Mouse (Mus musculus) hindbrain, embryonic 13.5 days (tissue): ENCODE results near the gene St6galnac4. TPM values are rescaled to one million over a fixed set of nuclear protein-coding genes. Genes with fewer than 3 reads are reported as not detected.

Source experiments
- ATAC-seq: fragments of 200-750 bp; cut with Nextera tagmentation; 2 replicates; pipeline ENCODE4 v1.8.0; 2017; ENCODE audit warnings: moderate TSS enrichment; ENCODE audit not compliant: low FRiP score
- H3K27ac ChIP-seq: fragments of 300-500 bp; sonication (generic); 2 replicates; pipeline ENCODE4 v1.5.1; 2015; ENCODE audit warnings: inconsistent platforms, mild to moderate bottlenecking, moderate library complexity
- H3K27me3 ChIP-seq: fragments of 300-500 bp; sonication (generic); 2 replicates; pipeline ENCODE4 v1.6.1; 2015; ENCODE audit warnings: mild to moderate bottlenecking, inconsistent platforms
- H3K36me3 ChIP-seq: fragments of 300-500 bp; sonication (generic); 2 replicates; pipeline ENCODE4 v1.6.1; 2015; ENCODE audit warnings: mild to moderate bottlenecking, inconsistent platforms
- H3K4me1 ChIP-seq: fragments of 300-500 bp; sonication (generic); replicated peaks from 2 replicates; pipeline ENCODE4 v1.6.1; 2015; ENCODE audit warnings: inconsistent platforms
- H3K4me2 ChIP-seq: fragments of 300-500 bp; sonication (generic); 2 replicates; pipeline ENCODE4 v1.6.1; 2015; ENCODE audit warnings: inconsistent platforms, mild to moderate bottlenecking, moderate library complexity
- H3K4me3 ChIP-seq: fragments of 300-500 bp; sonication (generic); 2 replicates; pipeline ENCODE4 v1.5.1; 2015; ENCODE audit warnings: mild to moderate bottlenecking, inconsistent platforms
- H3K9ac ChIP-seq: fragments of 300-500 bp; sonication (generic); 2 replicates; pipeline ENCODE4 v1.6.1; 2015; ENCODE audit warnings: mild to moderate bottlenecking, inconsistent platforms
- H3K9me3 ChIP-seq: fragments of 300-500 bp; sonication (generic); 2 replicates; pipeline ENCODE4 v1.6.1; 2016; ENCODE audit warnings: inconsistent platforms
- WGBS: fragments of 180-500 bp; shearing (Covaris S2); methylation state at CpG from one replicate; pipeline ENCODE4 v1.1.7; 2015; 5-methylcytosine and 5-hydroxymethylcytosine counted together
- polyA plus RNA-seq: library from polyadenylated mRNA; unstranded; fragments of >200 nt; fragmentation: Nextera tagmentation; extraction: Ambion mirVana; gene quantifications from 2 replicates; pipeline ENCODE4 v1.2.1, GENCODE M21; 2015

Gene St6galnac4
- polyA plus RNA-seq, 1 experiment from 2014 or later, result 22.8 TPM

GRCm38 (mm10) chr2:32625212-32625872 lies 38.4 kb downstream of the St6galnac4 start:
- no peaks in the 10 kb centered on the region for H3K36me3 ChIP-seq
- H3K9ac ChIP-seq, result peak overlapping the region; percentile 75
- H3K4me1 ChIP-seq, result peaks cover 77% of the 10 kb centered on the region
- peak overlapping the region; percentile 39 for H3K4me3 ChIP-seq
- no peaks in the 10 kb centered on the region for H3K9me3 ChIP-seq
- H3K4me2 ChIP-seq, result peak overlapping the region; percentile 59
- ATAC-seq, result peak; percentile 70
- peak overlapping the region; percentile 93 for H3K27ac ChIP-seq
- WGBS, result 2% methylated on average over 13 of the region's 13 CpGs
- no peaks in the 10 kb centered on the region for H3K27me3 ChIP-seq

DNA sequence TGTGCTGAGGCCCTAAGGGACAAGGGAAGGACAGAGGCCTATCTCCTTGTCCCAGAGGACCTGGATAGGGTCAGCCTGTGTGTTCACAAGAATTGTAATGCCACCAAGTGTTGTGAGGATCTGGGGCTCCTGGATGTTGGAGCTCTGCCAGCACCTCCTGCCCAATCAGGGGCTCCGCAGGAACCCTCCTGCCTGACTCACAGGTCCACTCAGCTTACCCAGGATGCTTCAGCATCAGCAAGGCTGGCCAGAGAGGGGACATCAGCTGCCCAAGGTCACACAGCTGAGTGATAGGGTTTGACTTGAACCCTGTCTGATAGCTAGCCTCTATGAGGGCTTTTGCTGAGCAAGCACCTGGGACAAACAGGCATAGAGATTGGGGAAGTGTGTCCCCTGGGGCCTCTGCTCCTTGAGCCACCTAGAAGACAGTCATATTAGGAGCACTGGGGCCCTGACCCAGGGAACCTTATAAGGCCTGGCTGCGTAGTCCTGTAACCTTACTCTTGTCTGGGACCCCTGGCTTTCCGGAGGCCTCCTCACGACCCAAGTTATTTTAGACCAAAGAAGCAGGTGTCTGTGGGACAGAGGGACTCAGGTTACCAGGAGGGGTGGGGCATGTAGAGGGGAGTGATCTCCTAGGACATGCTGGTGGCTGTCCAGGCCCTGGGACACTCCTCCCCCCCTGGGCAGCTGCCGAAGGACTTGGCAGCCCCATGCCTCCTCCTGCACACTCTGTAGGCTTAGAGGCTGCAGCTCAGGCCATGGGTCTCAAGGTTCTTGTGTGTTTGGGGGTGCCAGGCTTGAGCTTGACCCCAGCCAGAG lies 39.2 kb downstream of the St6galnac4 start:
- H3K36me3 ChIP-seq, result no peaks in the 10 kb centered on the region
- peak overlapping the region; percentile 75 for H3K9ac ChIP-seq
- H3K9me3 ChIP-seq, result no peaks in the 10 kb centered on the region
- WGBS, result 71% methylated on average over 5 of the region's 5 CpGs
- H3K4me3 ChIP-seq, result peak overlapping the region; percentile 39
- H3K4me2 ChIP-seq, result peak overlapping the region; percentile 59
- H3K27ac ChIP-seq, result peak overlapping the region; percentile 93
- no peak for ATAC-seq
- H3K27me3 ChIP-seq, result no peaks in the 10 kb centered on the region
- peaks cover 70% of the 10 kb centered on the region for H3K4me1 ChIP-seq

DNA sequence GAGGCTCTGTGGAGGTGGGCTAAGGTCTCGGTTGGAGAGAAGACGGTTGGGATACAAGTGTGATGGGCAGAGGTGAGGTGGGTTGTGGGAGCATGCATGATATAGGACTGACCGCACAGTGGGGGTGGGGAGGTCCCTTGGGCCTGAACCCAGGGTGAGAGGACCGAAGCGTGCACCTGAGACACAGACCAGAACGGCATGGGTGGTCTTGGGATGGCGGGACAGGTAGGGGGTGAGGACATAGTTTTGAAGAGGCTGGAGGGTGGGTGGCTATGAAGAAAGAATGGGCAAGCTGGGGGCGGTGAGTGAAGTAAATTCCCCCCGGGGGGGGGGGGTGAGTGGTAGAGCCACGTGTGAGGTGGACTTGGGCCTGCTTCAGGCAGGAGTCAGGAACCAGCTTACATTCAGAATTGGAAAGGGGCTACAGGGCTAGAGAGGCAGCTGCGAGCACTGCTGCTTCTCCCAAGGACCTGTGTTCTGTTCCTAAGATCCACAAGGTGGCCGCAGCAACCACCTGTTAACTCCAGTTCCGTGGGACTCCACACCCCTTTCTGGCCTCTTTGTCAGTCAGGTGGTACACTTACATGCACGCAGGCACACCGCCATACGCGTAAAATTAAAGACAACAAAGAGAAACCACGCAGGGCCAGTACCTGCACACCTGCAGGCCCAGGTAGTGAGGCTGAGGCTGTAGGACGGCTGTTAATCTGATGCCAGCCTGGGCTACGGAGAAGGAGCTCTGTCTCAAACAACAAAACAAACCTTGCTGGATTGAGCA lies 40.6 kb downstream of the St6galnac4 start:
- no peak overlapping the region for H3K9ac ChIP-seq
- no peaks in the 10 kb centered on the region for H3K27me3 ChIP-seq
- no peaks in the 10 kb centered on the region for H3K9me3 ChIP-seq
- H3K4me3 ChIP-seq, result no peak overlapping the region
- H3K4me1 ChIP-seq, result peaks cover 69% of the 10 kb centered on the region
- no peak overlapping the region for H3K4me2 ChIP-seq
- no peaks in the 10 kb centered on the region; the same call in 1 of the 2 replicates for H3K36me3 ChIP-seq
- WGBS, result 74% methylated on average over 18 of the region's 20 CpGs
- H3K27ac ChIP-seq, result 0 out of 2 replicates have a peak overlapping the region, but pooled peaks have one; percentile 8
- no peak for ATAC-seq

GRCm38 (mm10) chr2:32628044-32628550 lies 41.2 kb downstream of the St6galnac4 start:
- peak overlapping the region; percentile 30 for H3K9ac ChIP-seq
- H3K4me2 ChIP-seq, result no peak overlapping the region
- H3K4me1 ChIP-seq, result peaks cover 69% of the 10 kb centered on the region
- ATAC-seq, result no peak
- 68% methylated on average over 4 of the region's 4 CpGs for WGBS
- no peaks in the 10 kb centered on the region for H3K9me3 ChIP-seq
- H3K36me3 ChIP-seq, result peaks cover 2% of the 10 kb centered on the region
- H3K4me3 ChIP-seq, result no peak overlapping the region
- H3K27ac ChIP-seq, result peak overlapping the region; percentile 74
- H3K27me3 ChIP-seq, result no peaks in the 10 kb centered on the region

DNA sequence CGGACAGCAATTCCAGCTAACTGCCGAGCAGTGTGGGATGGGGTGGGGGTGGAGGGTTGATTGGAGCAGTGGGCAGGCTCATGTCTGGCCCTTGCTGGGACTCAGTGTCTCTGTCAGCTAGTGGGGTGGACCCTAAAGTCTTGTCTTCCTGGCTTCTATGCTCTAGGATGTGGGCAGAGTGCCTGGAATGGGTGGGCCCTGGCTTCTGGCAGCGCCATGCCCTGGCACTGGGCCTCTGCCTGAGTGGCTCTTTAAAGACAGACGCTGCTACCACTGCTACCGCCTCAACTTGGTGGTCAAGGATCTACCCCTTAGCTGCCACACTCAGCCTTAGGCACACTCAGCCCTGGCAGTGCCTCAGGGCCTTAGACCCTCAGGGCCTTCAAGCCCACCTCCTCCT lies 41.8 kb downstream of the St6galnac4 start:
- 48% methylated on average over 4 of the region's 5 CpGs for WGBS
- Histone ChIP-seq H3K27ac (peak overlapping the region; percentile 74), H3K4me3 (no peak overlapping the region), H3K4me2 (peak overlapping the region; percentile 40), H3K27me3 (no peaks in the 10 kb centered on the region), H3K9ac (peak overlapping the region; percentile 30), H3K9me3 (no peaks in the 10 kb centered on the region), H3K4me1 (peaks cover 69% of the 10 kb centered on the region), H3K36me3 (peaks cover 8% of the 10 kb centered on the region)
- ATAC-seq, result 0 out of 2 replicates have a peak, but pooled peaks have one; percentile 4

GRCm38 (mm10) chr2:32629276-32629976 lies 42.5 kb downstream of the St6galnac4 start:
- ATAC-seq, result peak; percentile 50
- Histone ChIP-seq H3K9me3 (no peaks in the 10 kb centered on the region), H3K27ac (peak overlapping the region; percentile 74), H3K4me1 (peaks cover 71% of the 10 kb centered on the region), H3K9ac (peak overlapping the region; percentile 30), H3K4me3 (no peak overlapping the region), H3K27me3 (no peaks in the 10 kb centered on the region), H3K36me3 (peaks cover 14% of the 10 kb centered on the region), H3K4me2 (peak overlapping the region; percentile 40)
- WGBS, result 28% methylated on average over 9 of the region's 9 CpGs

GRCm38 (mm10) chr2:32630036-32630435 lies 43.1 kb downstream of the St6galnac4 start:
- H3K27ac ChIP-seq, result no peak overlapping the region
- no peak for ATAC-seq
- H3K4me1 ChIP-seq, result peaks cover 71% of the 10 kb centered on the region
- no peaks in the 10 kb centered on the region for H3K27me3 ChIP-seq
- WGBS, result 82% methylated on average over 8 of the region's 9 CpGs
- no peak overlapping the region for H3K4me3 ChIP-seq
- H3K9ac ChIP-seq, result peak overlapping the region; percentile 30
- H3K4me2 ChIP-seq, result peak overlapping the region; percentile 40
- H3K9me3 ChIP-seq, result no peaks in the 10 kb centered on the region
- H3K36me3 ChIP-seq, result peaks cover 17% of the 10 kb centered on the region

- H3K27ac ChIP-seq, result no peak overlapping the region
- H3K9ac ChIP-seq, result peak overlapping the region; percentile 3
- no peaks in the 10 kb centered on the region for H3K9me3 ChIP-seq
- H3K4me1 ChIP-seq, result peaks cover 61% of the 10 kb centered on the region
- H3K4me2 ChIP-seq, result no peak overlapping the region
- no peaks in the 10 kb centered on the region for H3K27me3 ChIP-seq
- no peak overlapping the region for H3K4me3 ChIP-seq
- 88% methylated on average over 10 of the region's 10 CpGs for WGBS
- no peak for ATAC-seq
- peaks cover 18% of the 10 kb centered on the region for H3K36me3 ChIP-seq
Measured at GRCm38 (mm10) chr2:32631046-32631445, 44.2 kb downstream of the St6galnac4 start.

DNA sequence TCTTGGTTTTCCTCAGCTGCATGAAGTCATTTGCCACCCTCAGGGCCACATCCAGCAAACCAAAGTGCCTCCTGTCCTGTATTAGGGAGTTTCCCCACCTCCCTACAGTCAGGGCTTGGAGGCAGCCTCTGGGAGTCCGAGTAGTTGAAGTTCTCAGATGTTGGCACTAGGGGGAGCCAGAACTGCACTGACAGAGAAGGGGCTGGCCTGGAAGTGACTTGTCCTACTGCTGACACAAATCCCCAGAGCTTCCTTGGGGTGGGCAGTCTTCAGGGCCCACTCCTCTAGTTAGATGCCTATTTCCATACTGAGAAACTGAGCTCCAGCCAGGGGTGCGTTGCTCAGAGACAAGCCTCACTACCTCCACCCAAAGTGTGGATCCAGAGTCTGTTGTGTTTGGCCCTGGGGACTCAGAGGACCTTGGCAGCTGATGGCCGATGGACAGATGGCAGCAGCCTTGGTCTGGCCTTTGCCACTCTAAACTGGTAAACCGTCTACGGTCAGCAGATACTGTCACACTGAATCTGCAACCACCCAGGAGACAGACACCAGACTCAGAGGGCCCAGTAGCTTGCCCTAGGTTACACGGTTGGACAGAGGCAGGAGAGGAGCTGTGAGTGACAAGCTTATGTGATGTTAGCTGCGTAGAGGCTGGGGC lies 45.0 kb downstream of the St6galnac4 start:
- Histone ChIP-seq H3K27me3 (no peaks in the 10 kb centered on the region), H3K4me2 (no peak overlapping the region), H3K4me3 (no peak overlapping the region), H3K36me3 (peaks cover 18% of the 10 kb centered on the region), H3K9ac (peak overlapping the region; percentile 40; the same call in 1 of the 2 replicates), H3K4me1 (peaks cover 53% of the 10 kb centered on the region), H3K27ac (no peak overlapping the region), H3K9me3 (no peaks in the 10 kb centered on the region)
- 48% methylated on average over 7 of the region's 7 CpGs for WGBS
- peak; percentile 30; the same call in 1 of the 2 replicates for ATAC-seq

DNA sequence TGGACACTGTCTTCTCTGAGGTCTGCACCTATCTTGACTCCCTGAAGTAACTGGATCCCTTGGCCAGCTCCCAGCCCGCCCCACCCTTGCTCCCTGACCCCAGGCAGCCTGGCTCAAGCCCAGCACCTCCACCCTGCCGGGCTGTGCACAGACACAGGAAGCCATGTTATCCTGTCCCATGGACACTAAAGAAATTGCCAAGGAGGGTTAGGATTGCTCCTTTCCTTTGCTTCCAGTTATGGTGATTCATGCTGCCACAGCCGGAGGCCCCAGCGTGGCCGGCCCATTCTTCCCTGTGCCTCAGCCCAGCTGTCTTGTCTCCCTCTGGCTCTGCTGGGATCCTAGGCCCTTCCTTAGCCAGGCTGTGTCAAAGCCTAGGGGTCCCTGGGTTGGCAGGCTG lies 46.8 kb downstream of the St6galnac4 start:
- Histone ChIP-seq H3K36me3 (peaks cover 18% of the 10 kb centered on the region), H3K4me2 (no peak overlapping the region), H3K27ac (peak overlapping the region; percentile 35; the same call in 1 of the 2 replicates), H3K4me1 (peaks cover 41% of the 10 kb centered on the region), H3K4me3 (no peak overlapping the region), H3K9me3 (no peaks in the 10 kb centered on the region), H3K9ac (no peak overlapping the region), H3K27me3 (no peaks in the 10 kb centered on the region)
- ATAC-seq, result no peak
- whole genome bisulfite sequencing, result 73% methylated on average over 5 of the region's 5 CpGs
